Mouse (Mus musculus) spleen, adult 2 months (tissue): ENCODE data around the gene Csf2.

ENCODE experiments used
- CTCF ChIP-seq: fragments of 200-500 bp; IDR thresholded peaks from 2 replicates; pipeline ENCODE4 v1.5.1; 2011; ENCODE audit warnings: mild to moderate bottlenecking, inconsistent platforms; ENCODE audit not compliant: insufficient read depth, insufficient read length, insufficient replicate concordance; ENCODE audit errors: extremely low read depth
- POLR2A ChIP-seq: fragments of 200-500 bp; IDR thresholded peaks from 2 replicates; pipeline ENCODE4 v1.6.1; 2011; ENCODE audit warnings: low read depth, low read length, inconsistent platforms

DNA sequence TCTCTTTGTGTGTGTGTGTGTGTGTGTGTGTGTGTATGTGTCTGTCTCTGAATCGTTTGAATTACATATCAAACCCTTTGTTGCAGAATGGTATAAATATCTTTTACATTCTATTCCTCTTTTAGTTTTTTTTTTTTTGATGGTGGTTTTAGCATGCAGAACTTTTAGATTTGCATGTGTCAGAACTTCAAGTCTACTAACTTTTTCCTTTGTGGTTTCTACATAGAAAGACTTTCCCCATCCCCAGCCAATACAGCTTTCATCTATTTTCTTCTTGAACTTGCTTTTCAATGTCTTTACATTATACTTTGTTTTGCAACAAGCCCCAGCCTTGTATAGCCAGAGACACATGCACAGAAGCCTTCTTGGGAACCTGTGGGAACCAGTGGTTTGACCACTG, 47.3 kb upstream of the Csf2 start:
- TF ChIP-seq CTCF = no peak
- TF ChIP-seq POLR2A = no peak
